Mouse (Mus musculus): ENCODE data around the gene Marc1.

The Marc1 gene

DNA sequence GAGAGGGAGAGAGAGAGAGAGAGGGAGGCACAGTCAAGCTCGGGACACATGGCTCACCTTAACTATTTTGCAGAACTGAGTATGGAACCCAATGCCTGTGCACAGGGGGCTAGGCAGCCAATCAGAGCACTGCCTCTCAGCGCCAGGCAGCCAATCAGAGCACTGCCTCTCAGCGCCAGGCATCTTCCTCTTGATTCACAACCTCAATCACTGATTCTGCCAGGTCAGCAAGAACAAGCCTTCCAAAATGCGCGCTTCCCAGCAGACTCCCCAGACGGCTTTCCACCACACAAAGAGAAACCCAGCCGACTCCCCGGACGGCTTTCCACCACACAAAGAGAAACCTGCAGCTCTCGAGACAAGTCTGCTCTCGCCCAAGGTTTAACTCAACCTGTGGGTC, 11.6 kb upstream of the Marc1 start:
- DNase-seq (ENCODE audit: low spot score in 2 of 2), result no peak

DNA sequence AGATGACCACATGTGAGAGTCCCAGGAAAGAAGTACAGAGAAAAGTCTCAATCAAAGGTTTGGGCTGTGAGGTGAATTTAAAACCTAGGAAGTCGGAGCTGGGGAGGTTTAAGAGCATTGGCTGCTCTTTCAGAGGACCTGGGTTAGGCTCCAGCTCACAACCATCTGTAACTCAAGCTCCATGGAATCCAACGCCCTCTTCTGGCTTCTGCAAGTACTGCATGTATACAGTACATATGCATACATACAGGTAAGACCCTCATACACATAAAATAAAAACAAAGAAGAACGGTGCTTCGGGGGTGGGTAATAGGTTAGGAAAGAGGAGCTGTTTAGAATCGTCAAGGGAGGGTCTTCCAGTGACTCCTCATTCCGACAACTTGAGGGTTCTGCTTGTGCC, 6.7 kb upstream of the Marc1 start:
- no peak for DNase-seq (ENCODE audit: low spot score in 2 of 2)

DNA sequence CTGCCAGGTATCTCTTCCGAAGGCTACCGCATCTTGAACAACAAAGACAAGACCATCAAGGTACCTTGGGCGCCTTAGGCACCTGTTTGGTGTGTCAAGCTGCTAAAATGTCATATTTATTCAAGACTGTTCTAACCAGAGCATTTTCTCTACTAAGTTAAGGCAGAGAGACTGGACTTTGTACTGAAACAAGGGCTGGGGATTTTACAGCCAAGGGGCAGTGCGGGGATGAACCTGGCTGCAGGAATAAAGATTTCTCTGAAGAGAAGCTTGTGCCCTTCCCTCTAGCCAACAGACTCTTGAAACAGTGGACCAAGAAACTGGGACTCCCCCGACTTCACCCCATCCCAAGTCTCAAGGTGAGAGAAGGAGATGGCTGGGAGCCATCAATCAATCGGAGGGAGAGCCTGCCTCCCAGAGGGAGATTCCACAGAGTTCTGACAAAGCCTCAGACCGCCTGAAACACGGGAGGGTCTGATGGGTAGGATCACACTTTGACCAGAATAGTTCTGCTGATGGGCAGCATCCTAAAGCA, 670 bp upstream of the Marc1 start:
- DNase-seq (ENCODE audit: low spot score in 2 of 2), result no peak

DNA sequence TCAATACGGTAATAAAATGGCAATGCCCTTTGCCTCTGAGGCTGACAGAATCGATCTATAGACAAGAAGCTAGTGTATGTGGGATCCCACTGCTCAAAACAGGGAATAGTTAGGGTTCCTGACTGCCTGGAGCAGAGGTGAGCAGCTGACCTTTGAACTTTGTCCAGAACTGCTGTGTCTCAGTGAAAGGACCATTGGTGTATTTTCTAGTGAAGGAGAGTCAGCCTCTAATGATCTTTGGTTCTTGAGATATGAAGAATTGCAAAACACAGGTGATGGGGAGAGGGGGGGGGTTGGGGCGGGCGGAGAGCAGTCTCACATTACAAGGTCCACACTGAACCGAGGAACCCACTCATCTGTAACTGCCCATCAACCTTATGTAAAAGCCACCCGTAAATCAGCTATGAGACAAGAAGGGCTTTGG, 1.5 kb downstream of the Marc1 start:
- DNase-seq (ENCODE audit: low spot score in 2 of 2), result no peak

DNA sequence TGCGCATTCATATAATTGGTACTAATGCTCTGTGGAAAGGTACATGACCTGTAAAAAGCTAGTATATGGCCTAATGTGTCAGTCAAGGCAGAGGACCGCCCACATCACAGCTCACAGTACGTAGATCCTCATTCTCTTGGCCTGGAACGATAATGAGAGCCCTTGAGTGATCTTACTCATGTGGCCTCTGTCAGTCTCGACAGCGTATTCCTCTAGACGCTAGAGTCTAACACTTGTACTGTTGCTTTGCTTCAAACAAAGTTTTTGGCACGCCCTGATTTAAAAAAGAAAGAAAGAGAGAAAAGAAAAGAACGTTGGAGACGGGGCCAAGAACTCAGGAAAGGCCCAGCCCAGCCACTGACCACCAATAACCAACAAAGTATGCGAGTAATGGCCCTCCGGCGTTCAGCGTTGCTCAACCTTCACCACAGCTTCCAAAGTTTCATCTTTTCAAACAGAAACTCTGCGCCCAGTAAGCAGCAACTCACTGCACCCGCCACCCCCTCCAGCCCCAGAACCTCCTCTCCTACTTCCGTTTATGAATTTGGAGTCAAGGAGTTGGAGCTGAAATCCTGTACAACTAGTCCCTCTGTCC, 2.6 kb downstream of the Marc1 start:
- DNase-seq (ENCODE audit: low spot score in 2 of 2), result no peak

DNA sequence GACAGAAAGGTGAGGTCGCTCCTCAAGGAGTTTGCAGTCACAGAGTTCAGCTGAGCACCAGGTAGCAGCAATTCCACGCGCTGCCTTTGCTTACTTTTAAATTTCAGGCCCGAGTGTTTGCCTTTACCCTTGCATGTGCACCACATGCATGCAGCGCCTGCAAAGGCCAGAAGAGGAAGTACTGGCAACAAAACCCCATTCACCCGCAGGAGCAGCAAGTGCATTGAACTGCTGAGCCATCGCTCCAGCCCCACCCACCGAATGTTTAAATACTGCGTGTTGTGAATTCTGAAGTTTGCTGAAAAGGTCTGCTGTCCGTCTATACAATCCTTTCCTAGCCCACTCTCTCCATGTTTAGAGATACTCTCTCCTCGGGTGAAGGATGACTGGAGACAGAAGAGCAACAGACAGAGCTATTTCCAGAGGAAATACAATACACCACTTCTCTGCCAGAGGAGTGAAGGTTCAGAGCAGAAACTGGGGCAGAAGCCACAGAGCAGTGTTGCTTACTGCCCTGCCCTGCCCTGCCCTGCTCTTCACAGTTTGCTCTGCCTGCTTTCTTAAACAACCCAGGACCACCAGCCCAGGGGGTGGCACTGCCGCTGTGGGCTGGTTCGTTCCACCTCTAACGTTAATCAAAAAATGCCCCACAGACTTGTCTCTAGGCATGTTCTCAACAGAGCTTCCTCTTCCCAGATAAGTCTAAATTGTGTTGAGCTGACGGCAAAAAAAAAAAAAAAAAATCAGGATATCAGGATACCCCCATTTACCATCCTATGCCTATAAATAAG, 3.3 kb downstream of the Marc1 start:
- peak in 1 of 2 experiments; percentile 47 for DNase-seq (ENCODE audit: low spot score in 2 of 2)

DNA sequence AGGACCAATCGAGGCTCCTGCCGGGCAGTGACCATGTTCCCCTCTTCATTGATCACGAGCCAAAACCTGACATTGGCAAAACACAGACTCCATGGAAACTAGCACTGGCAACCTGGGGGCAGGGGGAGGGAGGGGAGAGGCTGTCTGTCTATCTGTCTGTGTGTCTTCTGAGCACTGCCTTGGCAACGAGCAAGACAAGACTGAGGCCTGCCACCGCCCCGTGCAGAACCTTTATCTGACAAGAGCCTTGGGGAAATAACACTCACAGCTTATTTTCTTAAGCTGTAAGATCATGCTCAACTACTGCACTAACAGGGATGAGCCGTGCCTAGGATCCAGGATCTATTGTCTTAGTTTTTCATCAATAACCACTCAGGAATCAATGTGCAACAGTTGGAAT, 4.0 kb downstream of the Marc1 start:
- DNase-seq (ENCODE audit: low spot score in 2 of 2), result no peak

DNA sequence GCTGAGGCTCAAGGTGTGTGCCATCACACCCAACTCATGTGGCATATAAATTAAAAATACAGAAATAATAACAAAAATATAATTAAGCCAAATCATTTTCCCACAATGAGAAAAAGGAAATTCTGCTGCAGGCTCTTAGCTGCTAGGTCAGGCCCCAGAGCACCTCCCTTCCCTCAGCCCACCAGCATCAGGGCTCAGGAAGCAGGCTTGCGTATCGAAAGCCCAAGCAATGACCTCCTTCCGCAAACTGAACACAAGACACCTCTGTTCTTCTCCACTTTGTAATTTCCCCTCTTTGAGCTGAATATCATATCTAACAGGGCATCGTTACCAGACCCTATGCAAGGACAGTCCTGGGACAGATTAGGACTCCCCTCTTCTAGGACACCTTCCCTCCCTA, 5.4 kb downstream of the Marc1 start:
- DNase-seq (ENCODE audit: low spot score in 2 of 2), result no peak

DNA sequence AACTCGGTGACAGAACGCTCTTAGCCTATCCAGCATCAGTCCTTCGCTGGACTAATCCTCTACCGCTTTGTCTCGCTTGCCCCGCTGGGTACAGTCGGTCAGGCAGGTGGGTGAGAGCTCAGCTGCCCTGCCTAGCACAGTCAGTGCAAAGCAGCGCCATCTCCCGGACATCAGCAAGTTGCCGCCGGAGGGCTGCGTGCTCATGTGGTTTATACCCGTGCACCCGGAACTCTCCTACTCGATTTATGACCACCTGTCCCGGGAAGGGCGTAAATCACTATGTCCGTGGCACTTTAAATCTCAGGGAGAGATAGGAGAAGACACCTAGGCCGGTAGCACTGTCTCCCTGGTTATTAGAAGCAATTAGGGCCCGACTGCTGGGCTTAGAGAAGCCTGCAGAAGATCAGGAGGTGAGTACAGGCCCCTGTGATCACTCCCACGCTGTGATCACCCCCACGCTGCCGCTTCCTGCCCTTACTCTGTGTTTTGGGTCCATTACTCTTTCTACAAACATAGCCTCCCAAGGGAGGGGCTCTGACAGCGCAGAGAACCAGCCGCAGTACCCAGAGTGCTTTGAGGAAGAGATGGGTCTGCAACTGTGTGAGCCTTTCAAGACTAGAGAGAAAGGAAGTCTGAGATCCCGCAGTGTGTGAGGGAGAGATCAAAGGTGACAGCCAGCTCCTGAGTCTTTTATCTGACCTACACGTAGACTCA, 17.8 kb downstream of the Marc1 start:
- DNase-seq (ENCODE audit: low spot score in 2 of 2), result peak; percentile 60 to 86

DNA sequence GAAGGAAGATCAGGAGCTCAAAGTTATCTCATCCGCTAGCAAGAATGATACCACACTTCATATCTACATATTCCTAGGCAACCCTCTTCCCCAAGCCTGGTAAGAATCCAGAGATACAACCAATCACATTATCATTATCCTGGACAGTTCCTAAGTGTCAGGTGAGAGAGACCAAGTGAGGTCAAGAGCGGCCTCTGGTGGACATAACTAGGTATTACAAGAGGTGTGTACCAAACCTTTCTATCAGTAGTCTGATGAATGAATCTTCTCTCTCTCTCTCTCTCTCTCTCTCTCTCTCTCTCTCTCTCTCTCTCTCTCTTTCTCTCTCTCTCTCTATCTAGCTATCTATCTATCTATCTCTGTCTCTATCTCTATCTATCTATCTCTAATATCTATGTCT, 20.0 kb downstream of the Marc1 start:
- peak in 1 of 2 experiments; percentile 60 for DNase-seq (ENCODE audit: low spot score in 2 of 2)

DNA sequence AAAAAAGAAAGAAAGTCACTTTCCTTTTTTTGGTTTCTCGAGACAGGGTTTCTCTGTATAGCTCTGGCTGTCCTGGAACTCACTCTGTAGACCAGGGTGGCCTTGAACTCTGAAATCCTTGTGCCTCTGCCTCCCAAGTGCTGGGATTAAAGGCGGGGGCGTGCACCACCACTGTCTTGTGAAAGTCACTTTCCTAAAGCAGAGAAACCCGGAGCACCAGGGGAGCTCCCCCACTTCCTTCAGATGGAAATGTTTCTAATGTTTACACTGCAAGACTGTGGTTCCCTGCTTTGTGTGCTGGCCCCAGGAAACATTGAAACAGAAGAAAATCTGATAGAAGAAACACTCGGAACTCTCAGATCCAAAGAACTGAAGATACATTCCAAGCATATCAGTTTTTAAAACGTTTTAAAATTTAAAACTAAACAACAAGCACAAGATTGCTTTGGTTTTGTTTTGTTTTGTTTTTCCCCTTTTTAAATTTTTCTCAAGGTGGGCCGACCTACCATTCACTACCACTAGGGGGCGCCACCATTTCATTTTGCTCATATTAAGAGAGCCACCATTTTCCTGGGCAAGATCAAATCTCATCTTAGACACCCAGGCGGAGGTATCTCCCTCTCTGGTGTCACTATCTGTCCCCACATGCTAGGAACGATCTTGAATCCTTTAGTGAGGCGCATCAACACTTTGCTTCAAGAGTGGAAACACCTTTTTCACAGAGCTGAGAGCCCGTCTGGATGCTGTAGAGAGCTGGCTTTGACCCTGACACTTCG, 24.5 kb downstream of the Marc1 start:
- peak in 1 of 2 experiments; percentile 54 for DNase-seq (ENCODE audit: low spot score in 2 of 2)

DNA sequence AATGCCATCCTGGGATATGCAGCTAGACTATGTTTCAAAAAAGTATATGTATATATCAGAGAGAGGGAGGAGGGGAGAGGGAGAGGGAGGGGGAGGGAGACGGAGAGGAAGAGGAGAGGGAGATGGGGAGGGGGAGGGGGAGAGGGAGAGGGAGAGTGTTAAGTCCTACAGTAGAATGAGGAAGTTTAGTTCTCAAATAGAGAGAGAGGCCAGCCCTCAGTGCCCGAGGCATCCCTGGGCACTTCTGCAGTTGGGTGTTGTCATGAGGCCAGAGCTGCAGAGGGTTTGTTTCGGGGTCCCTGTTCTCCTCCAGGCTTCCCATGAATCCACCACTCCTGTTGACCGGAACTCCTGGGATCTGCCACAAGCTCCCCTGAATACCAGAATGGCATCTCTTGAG, 27.5 kb downstream of the Marc1 start:
- no peak for DNase-seq (ENCODE audit: low spot score in 2 of 2)

DNA sequence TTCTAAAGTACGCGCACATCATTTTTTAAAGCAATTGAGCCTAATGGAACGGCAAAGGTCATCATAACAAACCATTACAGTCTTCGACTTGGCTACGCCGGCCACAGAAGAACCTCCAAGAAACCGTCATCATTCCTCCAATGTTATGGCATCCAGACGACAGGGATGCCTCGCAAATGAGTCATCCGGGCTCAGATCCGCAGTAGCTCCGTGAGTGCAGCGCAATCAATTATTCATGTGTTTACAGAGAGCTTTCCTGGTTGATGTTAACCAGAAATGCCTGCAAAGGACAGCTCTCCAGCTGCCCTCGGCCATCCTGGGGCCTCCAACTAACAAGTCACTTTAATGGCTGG, 29.0 kb downstream of the Marc1 start:
- DNase-seq (ENCODE audit: low spot score in 2 of 2), result no peak

DNA sequence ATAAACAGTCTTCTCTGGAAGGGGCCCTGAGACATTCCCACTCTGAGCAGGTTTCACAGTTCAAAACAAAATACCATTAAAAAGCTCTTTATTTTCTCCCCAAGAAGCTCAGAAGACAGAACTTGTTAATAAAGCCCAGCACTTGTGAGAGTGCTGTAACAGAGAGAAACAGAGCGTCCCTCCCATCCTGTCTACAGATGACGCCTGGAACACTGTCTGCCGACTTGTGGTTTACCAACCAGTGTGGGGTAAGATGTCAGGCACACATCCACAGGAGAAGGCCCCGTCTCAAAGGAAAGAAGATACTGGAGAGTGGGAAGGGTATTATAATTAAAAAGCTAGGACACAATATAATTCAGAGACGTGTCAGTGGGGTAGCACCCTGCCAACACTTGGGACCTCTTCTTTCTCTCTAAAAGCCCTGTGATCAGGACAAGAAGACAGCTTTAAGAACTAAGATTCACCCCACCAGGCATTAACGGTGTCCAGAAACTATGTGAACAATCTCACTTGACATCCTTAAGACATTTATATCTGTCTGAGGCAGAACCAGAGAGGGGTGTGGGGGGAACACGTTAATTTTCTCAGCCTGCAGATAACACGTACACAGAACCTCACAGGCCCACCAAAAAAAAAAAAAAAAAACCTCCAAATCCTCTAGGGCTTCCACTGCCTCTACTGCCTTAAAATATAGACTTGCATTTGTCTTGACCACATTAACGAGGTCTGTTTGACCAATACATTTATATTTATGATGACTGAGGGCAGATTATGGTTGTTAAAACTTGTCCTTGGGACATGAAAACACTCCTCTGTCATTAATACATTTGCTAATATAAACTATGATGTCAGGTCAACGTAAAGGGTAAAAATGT, 29.6 kb downstream of the Marc1 start:
- DNase-seq (ENCODE audit: low spot score in 2 of 2), result no peak

DNA sequence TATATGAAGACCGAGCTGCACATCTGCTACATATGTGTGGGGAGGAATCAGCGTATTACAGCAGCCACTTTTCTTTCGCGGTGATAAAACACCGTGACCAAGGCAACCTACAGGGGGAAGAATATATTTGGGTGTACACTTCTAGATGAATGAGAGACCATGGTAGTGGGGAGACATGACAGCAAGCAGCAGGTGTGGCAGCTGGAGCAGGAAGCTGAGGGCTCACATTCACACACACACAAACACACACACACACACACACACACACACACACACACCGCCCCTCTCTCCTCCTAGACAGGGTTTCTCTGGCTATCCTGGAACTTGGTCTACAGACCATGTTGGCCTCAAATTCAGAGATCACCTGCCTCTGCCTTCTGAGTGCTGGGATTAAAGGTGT, 33.0 kb downstream of the Marc1 start:
- DNase-seq (ENCODE audit: low spot score in 2 of 2), result no peak

DNA sequence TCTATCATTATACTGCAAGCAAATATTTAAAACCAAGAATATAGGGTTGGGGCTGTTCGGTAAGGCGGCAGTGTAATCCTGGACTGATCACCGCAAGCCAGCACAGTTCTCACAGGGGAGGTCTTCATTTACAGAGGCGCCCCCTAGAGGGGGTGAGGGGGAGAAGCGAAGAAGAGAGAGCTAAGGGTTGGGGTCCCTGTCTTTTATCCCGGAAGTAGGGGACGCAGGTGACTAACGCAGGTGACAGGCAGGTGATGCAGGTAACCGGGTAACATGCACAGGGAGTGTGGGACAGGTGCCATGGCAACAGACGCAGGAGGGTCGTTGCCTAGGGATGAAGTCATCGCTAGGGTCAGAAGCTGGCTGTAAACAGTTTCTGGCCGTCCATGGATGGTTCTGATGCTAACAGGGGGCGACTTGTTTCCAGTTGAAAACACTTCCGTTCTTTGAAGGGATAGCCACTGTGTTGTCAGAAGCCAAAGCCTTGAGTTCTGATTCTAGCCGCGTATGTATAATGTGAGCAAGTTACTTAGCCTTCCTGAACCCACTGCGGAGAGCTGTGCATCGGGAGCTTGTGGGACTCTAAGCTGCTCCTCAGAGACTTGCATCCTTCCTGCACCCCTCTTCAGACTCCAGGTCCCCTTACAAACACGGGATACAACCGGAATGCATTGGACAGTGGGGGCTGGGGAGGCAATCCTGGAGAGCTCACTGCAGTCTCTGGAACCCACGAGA, 33.9 kb downstream of the Marc1 start:
- DNase-seq (ENCODE audit: low spot score in 2 of 2), result no peak

DNA sequence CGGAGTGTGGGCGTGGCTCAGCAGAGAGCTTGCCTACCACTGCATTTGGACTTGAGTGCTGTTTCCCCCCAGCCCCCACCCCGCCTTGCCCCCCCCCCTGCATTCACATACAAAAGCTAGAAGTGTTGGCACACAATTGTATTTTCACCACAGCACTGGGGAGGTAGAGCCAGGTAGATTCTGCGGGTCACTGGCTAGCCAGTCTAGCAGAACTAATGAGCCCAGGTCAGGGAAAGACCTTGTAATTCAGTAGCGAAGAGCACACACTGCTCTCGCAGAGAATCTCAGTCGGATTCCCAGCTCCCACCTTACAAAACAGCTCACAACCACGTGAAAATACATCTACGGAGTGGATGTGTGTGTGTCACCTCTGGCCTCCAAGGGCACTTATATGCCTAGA, 35.8 kb downstream of the Marc1 start:
- DNase-seq (ENCODE audit: low spot score in 2 of 2), result no peak

DNA sequence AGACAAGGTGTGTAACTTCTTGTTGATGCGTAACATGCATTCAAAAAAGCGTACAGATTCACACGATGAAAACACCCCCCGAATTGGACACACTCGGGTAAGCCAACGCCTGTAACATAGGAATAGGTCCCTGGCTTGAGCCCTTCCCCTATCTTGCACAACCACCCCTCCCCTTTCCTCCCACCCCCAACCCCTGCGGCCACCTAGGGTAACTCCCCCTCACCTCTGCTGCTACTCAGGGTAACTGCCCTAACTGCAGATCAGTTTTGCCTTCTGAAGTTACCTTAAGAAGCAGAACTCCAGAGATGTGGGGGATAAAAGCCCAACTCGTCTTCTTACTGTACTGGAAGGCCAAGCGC, 39.2 kb downstream of the Marc1 start:
- DNase-seq (ENCODE audit: low spot score in 2 of 2), result no peak

DNA sequence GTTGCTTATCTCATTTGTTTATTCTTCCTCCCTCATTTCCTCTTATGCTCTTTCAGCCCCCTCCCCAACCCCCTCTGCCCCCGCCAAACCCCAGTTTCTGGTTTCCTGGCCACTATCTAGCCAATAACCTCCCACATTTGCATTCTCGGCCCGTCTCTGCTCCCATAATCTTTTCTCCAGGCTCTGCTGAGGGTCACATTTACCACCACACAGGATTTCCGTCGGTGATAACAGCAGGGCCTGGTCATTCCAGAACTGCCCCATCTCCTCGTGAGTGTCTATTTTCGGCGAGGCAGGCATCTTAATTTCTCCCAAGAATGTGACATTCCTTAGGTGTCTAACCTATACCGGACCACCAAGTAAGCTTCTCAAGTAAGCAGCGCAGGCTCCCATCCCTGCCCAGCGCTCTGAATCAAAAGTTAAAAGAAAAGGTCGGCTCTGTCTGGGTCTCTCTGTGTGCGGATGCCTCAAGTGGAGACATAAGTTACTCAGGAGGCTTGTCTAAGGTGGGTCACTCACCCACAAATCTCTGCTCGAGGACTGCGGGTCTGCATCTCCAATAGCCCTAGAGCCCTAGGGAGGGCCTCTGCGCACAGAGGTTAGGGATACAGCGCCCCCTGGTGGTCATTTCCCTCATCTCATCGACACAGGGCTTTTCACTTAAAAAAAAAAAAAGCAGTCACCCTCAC, 39.8 kb downstream of the Marc1 start:
- DNase-seq (ENCODE audit: low spot score in 2 of 2), result peak; percentile 64 to 89

DNA sequence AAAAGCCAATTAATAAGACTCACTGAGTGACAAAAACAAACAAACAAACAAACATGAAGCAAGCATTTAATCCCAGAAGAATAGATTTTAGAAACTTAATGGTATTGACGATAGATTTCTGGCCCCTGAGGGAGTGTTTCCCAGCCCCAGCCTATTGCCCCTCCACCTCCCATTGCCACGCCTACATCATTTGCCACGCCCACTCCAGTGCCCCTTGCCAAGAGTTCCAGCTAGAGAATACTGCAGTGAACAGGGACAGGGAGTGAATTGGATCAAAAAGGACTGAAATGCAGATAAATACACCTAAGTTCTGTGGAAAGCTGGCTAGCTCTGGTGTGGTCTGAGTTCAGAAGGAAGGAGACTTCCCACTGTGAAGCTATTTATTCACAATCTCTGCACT, 47.2 kb downstream of the Marc1 start:
- DNase-seq (ENCODE audit: low spot score in 2 of 2), result no peak
